Mouse (Mus musculus): Measurements from ENCODE around the gene Trim13. TPM values are rescaled to one million over a fixed set of nuclear protein-coding genes. Genes with fewer than 3 reads are reported as not detected.
A peak's percentile ranks its signal among the peaks of the same experiment; 100 is the strongest.

The Trim13 gene
- polyA plus RNA-seq, 1 experiment = 54.6 TPM

DNA sequence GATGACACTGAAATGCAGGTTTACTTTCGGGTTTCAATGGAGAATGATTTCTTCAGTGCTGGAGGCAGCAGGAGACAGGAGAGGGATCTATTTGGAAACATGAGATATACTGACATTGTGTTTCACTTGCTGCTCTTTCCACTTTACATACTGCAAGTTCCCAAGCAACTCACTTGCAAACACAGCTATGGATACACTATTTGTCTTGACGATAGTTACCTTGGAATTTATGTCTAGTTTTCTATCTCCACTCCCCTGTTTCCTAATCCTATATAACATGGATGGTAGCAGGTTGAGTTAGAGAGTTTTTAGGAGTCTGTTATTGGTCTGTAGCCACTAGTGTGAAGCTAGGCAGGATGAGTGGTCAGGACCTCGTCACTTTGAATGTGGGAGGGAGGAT is 9.1 kb downstream of the Trim13 start, which contains the start of gene Kcnrg:
Gene Kcnrg (plus strand): TSS at position 301 of the 400 bp plus-strand sequence.
- Histone ChIP-seq H3K9me3 (replicated peaks; ENCODE audit: control insufficient read depth, insufficient read depth, low read length, poor library complexity, severe bottlenecking) (no peaks in the 10 kb centered on the region), H3K27me3 (ENCODE audit: control insufficient read depth, insufficient read depth, low read length, poor library complexity, severe bottlenecking) (no peaks in the 10 kb centered on the region), H3K36me3 (ENCODE audit: control insufficient read depth, insufficient read depth, low read length, poor library complexity, severe bottlenecking) (peaks cover 27% of the 10 kb centered on the region), H3K9ac (ENCODE audit: low read depth, poor library complexity, severe bottlenecking) (no peak within 1 kb of the TSS), H3K27ac (ENCODE audit: insufficient read depth, low read length) (peak within 1 kb of the TSS; percentile 5; the same call in 1 of the 2 replicates), H3K4me3 (ENCODE audit: low read depth, low read length) (no peak within 1 kb of the TSS), H3K4me1 (ENCODE audit: control insufficient read depth, insufficient read depth, low read length) (peaks cover 3% of the 10 kb centered on the region)
- TF ChIP-seq EP300 (IDR thresholded peaks at IDR 0.05; ENCODE audit: insufficient read depth, low read depth, low read length) (no peak), POLR2A (IDR thresholded peaks at IDR 0.05; ENCODE audit: insufficient read depth, low read length) (no peak), CTCF (IDR thresholded peaks at IDR 0.05; ENCODE audit: low read depth, low read length) (no peak)

DNA sequence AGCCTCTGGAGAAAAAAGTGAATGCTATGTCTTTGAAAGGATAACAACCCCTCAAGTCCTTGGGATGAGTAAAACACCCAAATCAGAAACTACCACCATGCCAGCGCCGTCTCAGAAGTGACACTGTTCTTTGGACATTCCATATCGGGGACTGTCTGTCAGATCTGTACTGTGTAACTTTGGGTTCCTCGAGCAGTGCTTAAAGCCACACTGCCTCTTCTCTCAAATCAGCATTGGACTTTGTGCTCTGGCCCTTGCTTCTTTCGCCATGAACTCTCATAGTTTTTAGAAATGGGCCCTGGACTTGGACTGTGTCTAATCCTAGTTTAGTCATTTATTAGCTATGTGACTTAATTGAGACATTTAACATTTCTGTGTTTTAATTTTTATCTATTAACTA is 13.7 kb downstream of the Trim13 start:
- Histone ChIP-seq H3K9ac (ENCODE audit: low read depth, poor library complexity, severe bottlenecking) (no peak overlapping the region), H3K27ac (ENCODE audit: insufficient read depth, low read length) (no peak overlapping the region), H3K9me3 (replicated peaks; ENCODE audit: control insufficient read depth, insufficient read depth, low read length, poor library complexity, severe bottlenecking) (no peaks in the 10 kb centered on the region), H3K4me1 (ENCODE audit: control insufficient read depth, insufficient read depth, low read length) (peaks cover 6% of the 10 kb centered on the region), H3K4me3 (ENCODE audit: low read depth, low read length) (no peak overlapping the region), H3K36me3 (ENCODE audit: control insufficient read depth, insufficient read depth, low read length, poor library complexity, severe bottlenecking) (peaks cover 2% of the 10 kb centered on the region), H3K27me3 (ENCODE audit: control insufficient read depth, insufficient read depth, low read length, poor library complexity, severe bottlenecking) (no peaks in the 10 kb centered on the region)
- TF ChIP-seq EP300 (IDR thresholded peaks at IDR 0.05; ENCODE audit: insufficient read depth, low read depth, low read length) (no peak), CTCF (IDR thresholded peaks at IDR 0.05; ENCODE audit: low read depth, low read length) (no peak), POLR2A (IDR thresholded peaks at IDR 0.05; ENCODE audit: insufficient read depth, low read length) (no peak)

DNA sequence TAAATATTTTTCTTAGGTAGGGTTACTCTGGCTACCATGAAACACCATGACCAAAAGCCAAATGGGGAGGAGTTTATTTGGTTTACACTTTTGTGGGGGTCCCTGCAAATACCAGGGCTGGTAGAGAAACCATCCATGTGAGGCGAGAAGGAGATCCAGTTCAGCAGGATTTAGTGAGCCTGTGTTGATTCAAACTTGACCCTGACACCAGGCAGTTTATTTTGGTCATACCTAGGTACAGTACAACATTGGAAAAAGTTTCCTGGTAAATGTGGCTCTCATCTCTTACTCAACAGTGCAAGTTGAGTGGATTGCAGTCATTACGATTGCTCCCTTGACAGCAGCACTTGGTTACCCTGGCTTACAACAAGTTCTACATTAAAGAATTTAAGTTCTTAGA is 15.3 kb downstream of the Trim13 start:
- TF ChIP-seq POLR2A (IDR thresholded peaks at IDR 0.05; ENCODE audit: insufficient read depth, low read length) (no peak), CTCF (IDR thresholded peaks at IDR 0.05; ENCODE audit: low read depth, low read length) (no peak), EP300 (IDR thresholded peaks at IDR 0.05; ENCODE audit: insufficient read depth, low read depth, low read length) (no peak)
- Histone ChIP-seq H3K4me1 (ENCODE audit: control insufficient read depth, insufficient read depth, low read length) (peaks cover 2% of the 10 kb centered on the region), H3K9ac (ENCODE audit: low read depth, poor library complexity, severe bottlenecking) (no peak overlapping the region), H3K27ac (ENCODE audit: insufficient read depth, low read length) (no peak overlapping the region), H3K36me3 (ENCODE audit: control insufficient read depth, insufficient read depth, low read length, poor library complexity, severe bottlenecking) (no peaks in the 10 kb centered on the region), H3K27me3 (ENCODE audit: control insufficient read depth, insufficient read depth, low read length, poor library complexity, severe bottlenecking) (no peaks in the 10 kb centered on the region), H3K4me3 (ENCODE audit: low read depth, low read length) (no peak overlapping the region), H3K9me3 (replicated peaks; ENCODE audit: control insufficient read depth, insufficient read depth, low read length, poor library complexity, severe bottlenecking) (no peaks in the 10 kb centered on the region)

DNA sequence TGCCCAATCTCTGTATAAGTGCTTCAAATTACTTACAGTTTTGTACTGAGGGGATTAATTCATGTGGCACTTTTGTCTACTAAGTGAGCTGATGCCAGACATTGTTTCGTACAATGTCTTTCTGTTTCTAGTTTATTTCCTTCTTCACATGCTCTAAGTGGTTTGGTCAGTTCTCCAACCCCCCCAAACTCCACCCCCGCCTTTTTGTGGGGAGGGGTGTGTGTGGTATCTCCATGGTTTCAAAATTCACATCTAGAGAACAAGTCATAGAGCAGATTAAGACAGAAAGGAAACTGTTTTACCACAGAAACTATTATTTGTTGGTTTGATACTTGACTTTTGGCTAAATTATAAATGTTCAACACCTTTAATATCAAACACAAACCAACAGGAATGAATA is 22.3 kb downstream of the Trim13 start:
- no peaks in the 10 kb centered on the region for H3K36me3 ChIP-seq (ENCODE audit: control insufficient read depth, insufficient read depth, low read length, poor library complexity, severe bottlenecking)
- no peak overlapping the region for H3K9ac ChIP-seq (ENCODE audit: low read depth, poor library complexity, severe bottlenecking)
- no peaks in the 10 kb centered on the region for H3K27me3 ChIP-seq (ENCODE audit: control insufficient read depth, insufficient read depth, low read length, poor library complexity, severe bottlenecking)
- no peaks in the 10 kb centered on the region for H3K9me3 ChIP-seq (replicated peaks; ENCODE audit: control insufficient read depth, insufficient read depth, low read length, poor library complexity, severe bottlenecking)
- no peaks in the 10 kb centered on the region for H3K4me1 ChIP-seq (ENCODE audit: control insufficient read depth, insufficient read depth, low read length)
- H3K4me3 ChIP-seq (ENCODE audit: low read depth, low read length) = no peak overlapping the region
- H3K27ac ChIP-seq (ENCODE audit: insufficient read depth, low read length) = no peak overlapping the region
- TF ChIP-seq POLR2A (IDR thresholded peaks at IDR 0.05; ENCODE audit: insufficient read depth, low read length) (no peak), EP300 (IDR thresholded peaks at IDR 0.05; ENCODE audit: insufficient read depth, low read depth, low read length) (no peak), CTCF (IDR thresholded peaks at IDR 0.05; ENCODE audit: low read depth, low read length) (no peak)

DNA sequence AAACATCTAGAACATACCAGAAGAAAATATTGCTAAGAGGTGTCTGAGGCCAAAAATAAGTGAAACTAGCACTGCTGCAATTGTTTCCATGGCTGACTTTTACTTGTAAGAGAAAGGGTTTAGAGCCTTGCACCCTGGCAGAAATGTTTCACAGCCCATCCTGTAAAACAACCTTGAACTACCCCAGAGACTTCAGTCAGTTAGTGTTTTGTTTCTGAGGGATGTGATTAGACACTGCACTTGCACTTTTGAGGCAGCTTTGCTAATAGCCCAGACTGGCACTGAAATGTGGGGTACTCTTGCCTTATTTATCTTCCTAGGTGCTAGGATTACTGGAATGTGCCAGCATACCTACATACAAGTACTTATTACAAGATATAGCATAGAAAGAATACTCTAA is 37.9 kb downstream of the Trim13 start:
- no peak overlapping the region for H3K9ac ChIP-seq (ENCODE audit: low read depth, poor library complexity, severe bottlenecking)
- no peaks in the 10 kb centered on the region for H3K27me3 ChIP-seq (ENCODE audit: control insufficient read depth, insufficient read depth, low read length, poor library complexity, severe bottlenecking)
- H3K27ac ChIP-seq (ENCODE audit: insufficient read depth, low read length) = no peak overlapping the region
- TF ChIP-seq POLR2A (IDR thresholded peaks at IDR 0.05; ENCODE audit: insufficient read depth, low read length) = no peak
- TF ChIP-seq EP300 (IDR thresholded peaks at IDR 0.05; ENCODE audit: insufficient read depth, low read depth, low read length) = no peak
- TF ChIP-seq CTCF (IDR thresholded peaks at IDR 0.05; ENCODE audit: low read depth, low read length) = no peak
- no peaks in the 10 kb centered on the region; the same call in 1 of the 2 replicates for H3K9me3 ChIP-seq (replicated peaks; ENCODE audit: control insufficient read depth, insufficient read depth, low read length, poor library complexity, severe bottlenecking)
- H3K4me3 ChIP-seq (ENCODE audit: low read depth, low read length) = no peak overlapping the region
- peaks cover 8% of the 10 kb centered on the region for H3K36me3 ChIP-seq (ENCODE audit: control insufficient read depth, insufficient read depth, low read length, poor library complexity, severe bottlenecking)
- no peaks in the 10 kb centered on the region for H3K4me1 ChIP-seq (ENCODE audit: control insufficient read depth, insufficient read depth, low read length)

DNA sequence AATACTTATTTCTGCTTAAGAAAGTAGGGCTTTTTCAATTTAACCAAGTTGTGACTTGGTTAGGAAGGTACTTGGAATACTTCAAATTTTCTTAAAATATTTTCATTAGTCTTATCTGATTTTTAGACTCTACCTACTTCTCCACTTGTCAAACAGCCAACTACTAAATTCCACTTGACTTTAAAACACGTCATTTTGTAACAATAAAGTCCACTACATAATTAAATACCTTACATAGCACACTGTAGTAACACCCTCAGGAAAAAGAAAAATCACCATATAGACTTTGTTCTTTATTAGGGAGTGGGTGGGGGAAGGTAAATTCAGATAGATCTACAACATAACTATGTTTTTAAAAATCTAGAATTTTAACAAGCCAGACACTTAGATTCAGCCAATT is 44.6 kb downstream of the Trim13 start:
- Histone ChIP-seq H3K9me3 (replicated peaks; ENCODE audit: control insufficient read depth, insufficient read depth, low read length, poor library complexity, severe bottlenecking) (no peaks in the 10 kb centered on the region), H3K36me3 (ENCODE audit: control insufficient read depth, insufficient read depth, low read length, poor library complexity, severe bottlenecking) (no peaks in the 10 kb centered on the region; the same call in 1 of the 2 replicates), H3K9ac (ENCODE audit: low read depth, poor library complexity, severe bottlenecking) (no peak overlapping the region), H3K27me3 (ENCODE audit: control insufficient read depth, insufficient read depth, low read length, poor library complexity, severe bottlenecking) (no peaks in the 10 kb centered on the region), H3K4me3 (ENCODE audit: low read depth, low read length) (no peak overlapping the region), H3K27ac (ENCODE audit: insufficient read depth, low read length) (no peak overlapping the region), H3K4me1 (ENCODE audit: control insufficient read depth, insufficient read depth, low read length) (no peaks in the 10 kb centered on the region)
- TF ChIP-seq EP300 (IDR thresholded peaks at IDR 0.05; ENCODE audit: insufficient read depth, low read depth, low read length) = no peak
- TF ChIP-seq CTCF (IDR thresholded peaks at IDR 0.05; ENCODE audit: low read depth, low read length) = no peak
- no peak for TF ChIP-seq POLR2A (IDR thresholded peaks at IDR 0.05; ENCODE audit: insufficient read depth, low read length)

Measured in ES-Bruce4 (cell line).